In the genomic region with DNA sequence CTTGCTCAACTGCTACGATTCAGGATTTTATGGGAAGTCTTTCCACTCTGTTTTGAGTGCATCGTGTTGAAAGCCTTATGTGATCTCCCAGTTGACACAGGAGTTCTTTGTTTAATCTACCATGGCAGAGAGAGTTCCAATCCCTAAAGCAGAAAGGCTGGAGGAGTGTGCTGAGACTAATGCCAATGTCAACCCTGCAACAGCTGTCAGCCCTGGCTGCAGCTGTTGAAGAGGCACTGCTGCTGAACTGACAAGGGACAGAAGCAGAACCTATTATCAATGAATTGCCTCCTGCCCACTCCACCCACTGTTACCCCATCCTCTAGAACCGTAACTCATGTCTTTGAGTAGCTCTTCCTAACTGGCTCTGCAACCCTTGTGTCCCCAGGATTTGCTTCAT, we compare ENCODE assay signal across 19 mouse cellular contexts.
A peak's percentile ranks its signal among the peaks of the same experiment; 100 is the strongest.
DNase-seq lines count a peak whose midpoint lies in the region; ATAC-seq and TF ChIP-seq lines count a peak whose summit lies in the region.
"Had no signal": no experiment of that assay in that cellular context is flagged by ENCODE, and none has a peak within 500 bp of the region (broad histone marks: within the 10 kb centered on the region; RNA-seq: fewer than 3 reads in every experiment).

No protein-coding gene starts in this region.

- no peaks in the 10 kb centered on the region for H3K79me2 ChIP-seq in heart, adult 2 months (replicated peaks; ENCODE audit: control insufficient read depth, insufficient read depth, low read length)

- no peak overlapping the region for H3K9ac ChIP-seq in heart, adult 2 months (ENCODE audit: low read depth, low read length)
- no peak overlapping the region for H3K9ac ChIP-seq in lung, embryonic 14.5 days
- H3K9ac ChIP-seq: forebrain, embryonic 12.5 days; hindbrain, embryonic 13.5 days; liver, embryonic 12.5 days; midbrain, embryonic 15.5 days; neural tube, embryonic 12.5 days had no signal

- WGBS in heart, adult 2 months: 48% methylated on average over 3 of the region's 3 CpGs
- WGBS in heart, embryonic 10.5 days: 43% methylated on average over 3 of the region's 3 CpGs
- 22% methylated on average over 3 of the region's 3 CpGs for WGBS in lung, embryonic 14.5 days

- no peaks in the 10 kb centered on the region for H3K36me3 ChIP-seq in heart, adult 2 months (ENCODE audit: control insufficient read depth, insufficient read depth, low read length)
- H3K36me3 ChIP-seq in heart, embryonic 10.5 days: no peaks in the 10 kb centered on the region
- no peaks in the 10 kb centered on the region for H3K36me3 ChIP-seq in lung, embryonic 14.5 days (ENCODE audit: insufficient read depth)
- H3K36me3 ChIP-seq: forebrain, embryonic 12.5 days; G1E; hindbrain, embryonic 13.5 days; liver, embryonic 12.5 days; midbrain, embryonic 15.5 days; neural tube, embryonic 12.5 days had no signal

- H3K4me2 ChIP-seq in lung, embryonic 14.5 days: no peak overlapping the region
- H3K4me2 ChIP-seq: forebrain, embryonic 12.5 days; hindbrain, embryonic 13.5 days; liver, embryonic 12.5 days; midbrain, embryonic 15.5 days; neural tube, embryonic 12.5 days had no signal

- ATAC-seq in lung, embryonic 14.5 days (ENCODE audit: insufficient read depth): no peak
- ATAC-seq: liver, embryonic 12.5 days; midbrain, embryonic 15.5 days had no signal

- no peak for TF ChIP-seq POLR2A in heart, adult 2 months (IDR thresholded peaks at IDR 0.05; ENCODE audit: insufficient read depth, low read depth, low read length)

- no peaks in the 10 kb centered on the region for H3K9me3 ChIP-seq in heart, embryonic 10.5 days
- no peaks in the 10 kb centered on the region for H3K9me3 ChIP-seq in lung, embryonic 14.5 days (ENCODE audit: low read depth, low read length)
- H3K9me3 ChIP-seq: forebrain, embryonic 12.5 days; G1E; hindbrain, embryonic 13.5 days; liver, embryonic 12.5 days; midbrain, embryonic 15.5 days; neural tube, embryonic 12.5 days had no signal

- intact Hi-C loops in heart, adult 2 months (cut with DNase I): no loop called here

- no peak overlapping the region for H3K27ac ChIP-seq in heart, adult 2 months
- no peak overlapping the region for H3K27ac ChIP-seq in heart, embryonic 10.5 days
- no peak overlapping the region for H3K27ac ChIP-seq in lung, embryonic 14.5 days (ENCODE audit: low read depth)
- H3K27ac ChIP-seq: forebrain, embryonic 12.5 days; hindbrain, embryonic 13.5 days; liver, embryonic 12.5 days; macrophage; midbrain, embryonic 15.5 days; neural tube, embryonic 12.5 days had no signal

- no peak for TF ChIP-seq CTCF in heart, adult 2 months (IDR thresholded peaks at IDR 0.05)
- no peak for TF ChIP-seq CTCF in lung, embryonic 14.5 days (IDR thresholded peaks at IDR 0.05; ENCODE audit: low read depth)

- H3K4me3 ChIP-seq in heart, adult 2 months: no peak overlapping the region
- H3K4me3 ChIP-seq in heart, embryonic 10.5 days: no peak overlapping the region
- no peak overlapping the region for H3K4me3 ChIP-seq in lung, embryonic 14.5 days (ENCODE audit: low read depth, low read length)
- H3K4me3 ChIP-seq: forebrain, embryonic 12.5 days; hindbrain, embryonic 13.5 days; liver, embryonic 12.5 days; midbrain, embryonic 15.5 days; neural tube, embryonic 12.5 days had no signal

- H3K27me3 ChIP-seq in heart, adult 2 months (ENCODE audit: control insufficient read depth, insufficient read depth, low read length): no peaks in the 10 kb centered on the region
- H3K27me3 ChIP-seq in heart, embryonic 10.5 days (ENCODE audit: insufficient read depth, poor library complexity, severe bottlenecking): no peaks in the 10 kb centered on the region
- no peaks in the 10 kb centered on the region for H3K27me3 ChIP-seq in lung, embryonic 14.5 days (ENCODE audit: insufficient read depth, low read length)
- H3K27me3 ChIP-seq: forebrain, embryonic 12.5 days; hindbrain, embryonic 13.5 days; liver, embryonic 12.5 days; midbrain, embryonic 15.5 days; neural tube, embryonic 12.5 days had no signal

- H3K4me1 ChIP-seq in heart, adult 2 months (ENCODE audit: control insufficient read depth, insufficient read depth, low read length): 0 out of 2 replicates have a peak, but pooled peaks cover 1% of the 10 kb centered on the region
- H3K4me1 ChIP-seq in heart, embryonic 10.5 days: no peaks in the 10 kb centered on the region
- H3K4me1 ChIP-seq in lung, embryonic 14.5 days (ENCODE audit: insufficient read depth): 0 out of 2 replicates have a peak, but pooled peaks cover 2% of the 10 kb centered on the region
- H3K4me1 ChIP-seq: forebrain, embryonic 12.5 days; liver, embryonic 12.5 days; midbrain, embryonic 15.5 days had no signal

- TF ChIP-seq EP300 in heart, adult 2 months (IDR thresholded peaks at IDR 0.05; ENCODE audit: insufficient read depth, low read depth, low read length): no peak

- DNase-seq in heart, adult 2 months: peak; percentile 38 to 41
- no peak for DNase-seq in heart, embryonic 10.5 days (ENCODE audit: low spot score)
- DNase-seq in lung, embryonic 14.5 days: peak; percentile 30
- DNase-seq in lung, postnatal 25 days (ENCODE audit: low spot score): no peak
- peak; percentile 26 for DNase-seq in embryo, embryonic 11 days
- DNase-seq in heart, postnatal 4 days: peak; percentile 19
- DNase-seq in frontal cortex, postnatal 36 days (ENCODE audit: low spot score in 2 of 2): no peak
- DNase-seq: adrenal gland, adult 2 months; cerebellum, adult 11-12 months; cerebellum, postnatal 36 days; kidney, postnatal 36 days; right cerebral cortex, postnatal 25 days had no signal

Comparison
In these comparisons a context has a peak if more than half of its experiments do, and no peak if none do; other contexts are left out.
1. DNase-seq: peak in heart, adult 2 months (2 of 2), lung, embryonic 14.5 days (single experiment), embryo, embryonic 11 days (single experiment) and heart, postnatal 4 days (single experiment); none in heart, embryonic 10.5 days (single experiment), lung, postnatal 25 days (single experiment) and frontal cortex, postnatal 36 days (0 of 2).